8 mouse cellular contexts compared by ENCODE assay signal in the genomic region with DNA sequence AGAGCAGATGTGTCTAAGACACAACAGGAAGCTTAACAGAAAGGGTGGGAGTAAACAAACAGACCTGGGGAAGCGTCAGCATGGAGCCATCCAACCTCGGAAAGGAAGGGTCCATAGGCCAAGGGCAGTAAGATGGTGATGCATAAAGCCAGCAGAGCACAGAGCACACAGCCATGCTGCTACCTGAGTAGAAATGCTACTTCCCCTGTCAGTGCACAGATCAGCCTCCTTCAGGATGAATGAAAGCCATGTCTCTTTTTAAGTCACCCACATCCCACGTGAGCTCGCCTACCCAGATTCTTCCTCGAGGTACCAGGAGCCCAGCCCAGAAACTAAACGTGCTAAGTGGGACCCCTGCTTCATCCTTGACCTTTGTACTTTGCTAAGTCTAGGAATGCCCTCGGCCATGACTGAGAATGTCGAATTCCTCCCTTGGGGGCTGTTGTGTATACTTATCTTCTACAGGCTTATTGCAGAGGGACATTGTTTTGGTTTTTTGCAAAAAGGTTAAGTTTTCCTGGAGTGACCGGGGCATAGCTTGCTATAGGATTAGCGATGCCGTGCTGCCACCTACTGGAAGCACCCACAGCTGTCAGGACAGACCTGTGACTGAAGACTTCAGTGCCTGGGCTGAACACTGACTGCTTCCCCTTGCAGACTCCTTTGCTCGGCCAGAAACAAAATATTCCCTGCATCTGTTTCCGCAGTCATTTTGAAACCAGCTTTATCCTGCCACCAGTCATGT.
DNase-seq lines count a peak whose midpoint lies in the region; ATAC-seq lines count a peak whose summit lies in the region.

No protein-coding gene starts in this region.

- 0 out of 2 replicates have a peak overlapping the region, but pooled peaks have one; percentile 23 for H3K27ac ChIP-seq in hindbrain, embryonic 12.5 days

- H3K36me3 ChIP-seq in hindbrain, embryonic 12.5 days = no peaks in the 10 kb centered on the region

- no peak overlapping the region for H3K4me3 ChIP-seq in hindbrain, embryonic 12.5 days

- H3K4me1 ChIP-seq in hindbrain, embryonic 12.5 days = peaks cover 7% of the 10 kb centered on the region; the same call in 1 of the 2 replicates

- no peak overlapping the region for H3K4me2 ChIP-seq in hindbrain, embryonic 12.5 days (replicated peaks)

- ATAC-seq in hindbrain, embryonic 12.5 days (ENCODE audit: low FRiP score) = peak; percentile 84

- no peak overlapping the region for H3K9ac ChIP-seq in hindbrain, embryonic 12.5 days

- no peaks in the 10 kb centered on the region for H3K27me3 ChIP-seq in hindbrain, embryonic 12.5 days

- 31% methylated on average over 13 of the region's 13 CpGs for WGBS in hindbrain, embryonic 12.5 days

- peak; percentile 93 for DNase-seq in NIH3T3 (ENCODE audit: low read depth)
- peak; percentile 76 for DNase-seq in cerebellum, adult 9-11 months
- peak; percentile 60 to 79 for DNase-seq in frontal cortex, postnatal 14 days (ENCODE audit: low spot score in 2 of 2)
- DNase-seq in layer of hippocampus, adult 9-11 months = peak; percentile 73
- DNase-seq in lung, postnatal 25 days (ENCODE audit: low spot score) = peak; percentile 62
- DNase-seq in right cerebral cortex, adult 18-20 months = peak; percentile 80
- peak; percentile 25 to 61 for DNase-seq in urinary bladder, adult 18-20 months (ENCODE audit: low spot score in 2 of 2)

- H3K9me3 ChIP-seq in hindbrain, embryonic 12.5 days (replicated peaks) = no peaks in the 10 kb centered on the region

Comparison
In these comparisons a context has a peak if more than half of its experiments do, and no peak if none do; other contexts are left out.
1. DNase-seq: peak in every context shown above with its lines; median percentile 93 in NIH3T3; 80 in right cerebral cortex, adult 18-20 months; 76 in cerebellum, adult 9-11 months; 73 in layer of hippocampus, adult 9-11 months; 70 in frontal cortex, postnatal 14 days; 62 in lung, postnatal 25 days; 43 in urinary bladder, adult 18-20 months.